Mouse (Mus musculus) embryonic fibroblast, embryonic 13.5 days (primary cell): Measurements from ENCODE around the gene Actr1a.

Experiments used
- CTCF ChIP-seq: IDR thresholded peaks from 2 replicates; pipeline ENCODE4 v1.5.1; 2011; ENCODE audit warnings: mild to moderate bottlenecking, control low read depth, low read length, moderate library complexity, borderline replicate concordance; ENCODE audit not compliant: insufficient read depth
- POLR2A ChIP-seq: IDR thresholded peaks from 2 replicates; pipeline ENCODE4 v1.6.1; 2011; ENCODE audit warnings: low read depth, mild to moderate bottlenecking, control low read depth, low read length, moderate library complexity

DNA sequence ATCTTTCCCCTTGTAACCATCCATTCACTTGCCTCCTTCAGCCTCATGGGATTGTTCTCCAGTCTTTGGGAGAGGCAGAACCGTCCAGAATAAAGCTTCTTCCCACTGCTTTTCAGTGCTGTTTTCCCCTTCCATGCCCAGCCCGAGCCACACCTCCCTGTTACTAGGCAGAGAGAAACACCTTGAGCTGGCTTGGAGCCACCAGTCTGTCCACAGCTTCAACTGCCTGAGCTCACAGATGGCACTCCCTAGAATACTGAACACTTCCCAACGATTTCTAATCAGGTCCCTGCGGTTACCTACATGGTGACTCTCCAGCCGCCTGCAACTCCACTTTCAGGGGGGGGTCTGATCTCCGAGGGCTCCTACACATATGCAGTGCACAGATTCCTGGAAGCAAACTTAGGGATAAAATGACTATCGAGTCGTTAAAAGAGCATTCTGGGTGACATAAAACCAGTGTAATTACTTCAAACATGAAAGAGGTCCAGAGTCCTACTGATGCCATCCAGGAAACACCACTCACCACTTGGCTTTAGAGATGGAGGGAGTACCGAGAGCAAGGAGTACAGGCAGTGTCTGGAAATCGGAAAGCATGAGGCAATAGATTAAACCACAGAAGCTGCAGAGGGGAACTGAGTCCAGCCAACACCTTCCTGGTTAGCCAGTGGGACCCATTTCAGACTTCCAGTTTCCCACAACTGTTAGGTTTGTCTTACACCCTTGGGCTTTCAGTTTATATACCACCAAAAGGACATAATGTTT, 45.2 kb downstream of the Actr1a start, which contains the start of gene 2310034G01Rik:
- TF ChIP-seq CTCF (no peak), POLR2A (no peak)
